Mouse (Mus musculus): ENCODE data around the gene Cyb5rl.
A peak's percentile ranks its signal among the peaks of the same experiment; 100 is the strongest.

Gene Cyb5rl

GRCm38 (mm10) chr4:107066252-107067124 lies at the start of gene Cyb5rl, which contains the start of gene Mrpl37:
Gene Cyb5rl (plus strand): TSS chr4:107066988.
Gene Mrpl37 (minus strand): TSS chr4:107066868.
- peak; percentile 95 to 98 for DNase-seq (ENCODE audit: low spot score in 2 of 2)

- no peak for DNase-seq (ENCODE audit: low spot score in 2 of 2)
Observed at GRCm38 (mm10) chr4:107017257-107017656, 49.5 kb upstream of the Cyb5rl start.

- DNase-seq (ENCODE audit: low spot score in 2 of 2) = no peak
Observed at GRCm38 (mm10) chr4:107018521-107018920, 48.3 kb upstream of the Cyb5rl start.

- peak; percentile 58 to 72 for DNase-seq (ENCODE audit: low spot score in 2 of 2)
Observed at GRCm38 (mm10) chr4:107019027-107019426, 47.8 kb upstream of the Cyb5rl start.

- DNase-seq (ENCODE audit: low spot score in 2 of 2) = no peak
Observed at GRCm38 (mm10) chr4:107020287-107021000, 46.3 kb upstream of the Cyb5rl start.

GRCm38 (mm10) chr4:107021464-107021863 lies 45.3 kb upstream of the Cyb5rl start:
- no peak for DNase-seq (ENCODE audit: low spot score in 2 of 2)

- no peak for DNase-seq (ENCODE audit: low spot score in 2 of 2)
Observed at GRCm38 (mm10) chr4:107024899-107025298, 41.9 kb upstream of the Cyb5rl start.

- no peak for DNase-seq (ENCODE audit: low spot score in 2 of 2)
Observed at GRCm38 (mm10) chr4:107025369-107025768, 41.4 kb upstream of the Cyb5rl start.

GRCm38 (mm10) chr4:107026451-107026850 lies 40.3 kb upstream of the Cyb5rl start:
- DNase-seq (ENCODE audit: low spot score in 2 of 2) = no peak

GRCm38 (mm10) chr4:107035689-107036088 lies 31.1 kb upstream of the Cyb5rl start:
- DNase-seq (ENCODE audit: low spot score in 2 of 2) = no peak

- no peak for DNase-seq (ENCODE audit: low spot score in 2 of 2)
Observed at GRCm38 (mm10) chr4:107036985-107037384, 29.8 kb upstream of the Cyb5rl start.

GRCm38 (mm10) chr4:107038303-107038702 lies 28.5 kb upstream of the Cyb5rl start:
- peak; percentile 49 to 56 for DNase-seq (ENCODE audit: low spot score in 2 of 2)

- peak in 1 of 2 experiments; percentile 56 for DNase-seq (ENCODE audit: low spot score in 2 of 2)
Observed at GRCm38 (mm10) chr4:107039270-107039669, 27.5 kb upstream of the Cyb5rl start.

GRCm38 (mm10) chr4:107042304-107042703 lies 24.5 kb upstream of the Cyb5rl start:
- DNase-seq (ENCODE audit: low spot score in 2 of 2) = no peak

GRCm38 (mm10) chr4:107045188-107045587 lies 21.6 kb upstream of the Cyb5rl start:
- DNase-seq (ENCODE audit: low spot score in 2 of 2) = no peak

- DNase-seq (ENCODE audit: low spot score in 2 of 2) = no peak
Observed at GRCm38 (mm10) chr4:107047806-107048205, 19.0 kb upstream of the Cyb5rl start.

- DNase-seq (ENCODE audit: low spot score in 2 of 2) = no peak
Observed at GRCm38 (mm10) chr4:107048568-107049162, 18.1 kb upstream of the Cyb5rl start.

- no peak for DNase-seq (ENCODE audit: low spot score in 2 of 2)
Observed at GRCm38 (mm10) chr4:107051889-107052288, 14.9 kb upstream of the Cyb5rl start.

GRCm38 (mm10) chr4:107052962-107053553 lies 13.7 kb upstream of the Cyb5rl start:
- DNase-seq (ENCODE audit: low spot score in 2 of 2) = no peak

GRCm38 (mm10) chr4:107056088-107056487 lies 10.7 kb upstream of the Cyb5rl start:
- no peak for DNase-seq (ENCODE audit: low spot score in 2 of 2)

GRCm38 (mm10) chr4:107058346-107058745 lies 8.4 kb upstream of the Cyb5rl start:
- no peak for DNase-seq (ENCODE audit: low spot score in 2 of 2)

- DNase-seq (ENCODE audit: low spot score in 2 of 2) = no peak
Observed at GRCm38 (mm10) chr4:107058781-107059180, 8.0 kb upstream of the Cyb5rl start.

Data from frontal cortex, postnatal 36 days (tissue).